Mouse (Mus musculus) G1E (cell line): ENCODE measurements around the gene Mmel1. TPM values are rescaled to one million over a fixed set of nuclear protein-coding genes. Genes with fewer than 3 reads are reported as not detected.
A peak's percentile ranks its signal among the peaks of the same experiment; 100 is the strongest.

ENCODE experiments used
- ATAC-seq: 2 replicates; pipeline ENCODE4 v1.8.0; 2016; ENCODE audit warnings: mild to moderate bottlenecking; ENCODE audit not compliant: insufficient number of reproducible peaks, poor library complexity, low FRiP score, severe bottlenecking; ENCODE audit errors: extremely low read depth
- DNase-seq: peaks from one replicate; pipeline ENCODE4 v3.0.0; 2012; ENCODE audit warnings: low spot score
- H3K27me3 ChIP-seq: 2 replicates; pipeline ENCODE4 v1.6.1; 2012; ENCODE audit warnings: mild to moderate bottlenecking, low read length, inconsistent platforms; ENCODE audit not compliant: insufficient read depth
- H3K36me3 ChIP-seq: replicated peaks from 2 replicates; pipeline ENCODE3; 2012; ENCODE audit warnings: mild to moderate bottlenecking, inconsistent platforms
- H3K4me1 ChIP-seq: 2 replicates; pipeline ENCODE4 v1.6.1; 2012; ENCODE audit warnings: low read depth, low read length, inconsistent platforms, mixed read lengths; ENCODE audit not compliant: insufficient read depth
- H3K4me3 ChIP-seq: 2 replicates; pipeline ENCODE4 v1.5.1; 2012; ENCODE audit warnings: low read depth, mild to moderate bottlenecking, inconsistent platforms, low read length, moderate library complexity, mixed read lengths
- H3K9me3 ChIP-seq: replicated peaks from 2 replicates; pipeline ENCODE4 v1.6.1; 2012; ENCODE audit warnings: inconsistent platforms
- CTCF ChIP-seq: IDR thresholded peaks from 2 replicates; pipeline ENCODE4 v1.5.1; 2012; ENCODE audit warnings: low read depth, low read length, inconsistent platforms, mixed read lengths
- GATA1 ChIP-seq: IDR thresholded peaks from 2 replicates; pipeline ENCODE4 v1.6.1; 2012; ENCODE audit warnings: borderline replicate concordance, low read length, inconsistent platforms, mixed read lengths
- GATA2 ChIP-seq: IDR thresholded peaks from 2 replicates; pipeline ENCODE4 v1.6.1; 2012; ENCODE audit warnings: low read depth, low read length, inconsistent platforms, borderline replicate concordance
- POLR2AphosphoS5 ChIP-seq: IDR thresholded peaks from 2 replicates; pipeline ENCODE4 v1.6.1; 2012; ENCODE audit warnings: low read depth, low read length, inconsistent platforms; ENCODE audit not compliant: insufficient replicate concordance
- TAL1 ChIP-seq: conservative IDR thresholded peaks from 2 replicates; pipeline ENCODE4 v1.6.1; 2012; ENCODE audit warnings: low read depth, low read length, inconsistent platforms, mixed read lengths
- polyA plus RNA-seq: library from polyadenylated mRNA; stranded (reverse); fragments of >175 nt; gene quantifications from 2 replicates; pipeline ENCODE4 v1.2.3, GENCODE M21; 2012
- total RNA-seq, 2 experiments: library from RNA; stranded (forward) in 1 of 2; stranded (reverse) in 1 of 2; fragments of 200-1000 nt in 1 of 2; fragments of >200 nt in 1 of 2; fragmentation: Nextera tagmentation in 1 of 2; gene quantifications; 2 replicates each; pipeline ENCODE4 v1.2.3; 2014 to 2017

Mmel1 gene
- total and polyA plus RNA-seq, 3 experiments = 0.03 to 0.22 TPM; not detected in 1

DNA sequence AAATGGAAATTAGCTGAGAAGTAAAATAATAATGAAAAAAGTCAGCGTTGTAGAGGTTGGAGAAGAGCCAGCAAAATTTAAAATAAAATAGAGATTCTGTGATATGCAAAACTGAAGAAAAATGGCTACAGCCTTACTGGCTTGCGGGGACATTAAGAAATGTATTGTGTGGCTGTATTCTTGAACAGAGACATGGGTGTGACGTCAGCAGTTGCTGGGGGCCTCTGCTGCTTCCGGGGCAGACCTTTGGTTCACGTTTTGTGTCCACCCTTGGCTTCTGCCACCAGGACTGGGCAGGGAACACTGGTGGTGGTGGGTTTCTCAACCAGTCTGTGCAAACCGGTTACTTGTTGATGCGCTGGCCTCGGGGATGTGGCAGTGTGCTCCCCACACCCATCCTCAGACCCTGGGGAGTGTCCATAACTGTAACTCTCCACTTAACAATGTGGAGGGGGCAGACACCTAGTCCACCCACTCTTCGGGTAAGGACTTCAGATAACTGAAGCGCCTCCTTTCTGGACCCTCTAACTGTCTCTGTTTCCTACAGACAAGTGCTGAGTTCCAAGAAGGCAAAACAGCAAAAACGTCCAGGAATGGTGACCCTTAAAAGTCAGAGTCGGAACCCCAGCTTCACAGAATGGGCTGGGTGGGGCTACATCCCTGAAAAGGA, 14.6 kb upstream of the Mmel1 start:
- TF ChIP-seq CTCF = no peak
- no peak for TF ChIP-seq TAL1
- TF ChIP-seq GATA1 = no peak
- no peak for TF ChIP-seq POLR2AphosphoS5
- TF ChIP-seq GATA2 = no peak
- peaks cover 7% of the 10 kb centered on the region for H3K27me3 ChIP-seq

DNA sequence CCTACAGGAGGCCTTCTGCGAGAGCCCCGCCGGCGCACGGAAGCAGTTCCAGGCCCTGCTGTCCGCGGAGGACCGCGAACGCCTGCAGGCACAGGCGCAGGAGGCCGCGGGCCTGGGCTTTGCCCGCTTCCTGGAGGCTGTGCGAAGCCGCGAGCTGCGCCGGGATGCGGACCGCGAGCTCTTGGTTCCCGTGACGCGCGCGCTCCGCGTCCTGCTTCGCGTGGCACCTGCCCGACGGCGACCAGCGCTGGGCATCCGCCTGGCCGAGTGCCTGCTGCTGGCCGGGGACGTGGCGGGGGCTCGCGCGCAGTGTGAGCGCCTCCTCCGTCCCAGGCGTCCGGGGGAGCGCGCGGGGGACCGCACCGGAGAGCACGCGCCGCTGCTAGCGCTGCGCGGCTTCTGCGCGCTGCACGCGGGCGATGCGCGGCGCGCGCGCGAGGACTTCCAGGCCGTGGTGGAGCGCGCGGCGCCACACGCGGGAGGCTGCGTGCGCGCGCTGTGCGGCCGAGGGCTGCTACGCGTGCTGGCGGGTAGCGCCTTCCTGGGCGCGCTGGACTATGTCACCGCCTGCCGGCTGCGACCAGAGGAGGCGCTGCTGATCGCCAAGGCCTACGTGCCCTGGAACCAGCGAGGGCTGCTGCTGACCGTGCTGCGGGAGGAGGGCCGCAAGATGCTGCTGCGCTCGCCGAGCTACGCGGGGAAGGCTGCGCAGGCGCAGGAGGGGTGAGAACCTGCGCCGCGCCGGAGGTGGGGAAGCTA, 13.5 kb upstream of the Mmel1 start:
- DNase-seq = no peak
- Histone ChIP-seq H3K4me1 (no peaks in the 10 kb centered on the region), H3K4me3 (peak overlapping the region; percentile 23; the same call in 1 of the 2 replicates), H3K27me3 (peaks cover 16% of the 10 kb centered on the region), H3K36me3 (no peaks in the 10 kb centered on the region), H3K9me3 (peaks cover 12% of the 10 kb centered on the region)
- TF ChIP-seq CTCF (no peak), GATA2 (no peak), POLR2AphosphoS5 (no peak), TAL1 (no peak), GATA1 (no peak)
- ATAC-seq = no peak

More for the DNA sequence above, 14.6 kb upstream of the Mmel1 start:
- DNase-seq (no peak), ATAC-seq (no peak)
- Histone ChIP-seq H3K4me1 (no peaks in the 10 kb centered on the region), H3K4me3 (no peak overlapping the region), H3K36me3 (no peaks in the 10 kb centered on the region), H3K9me3 (peaks cover 12% of the 10 kb centered on the region)

DNA sequence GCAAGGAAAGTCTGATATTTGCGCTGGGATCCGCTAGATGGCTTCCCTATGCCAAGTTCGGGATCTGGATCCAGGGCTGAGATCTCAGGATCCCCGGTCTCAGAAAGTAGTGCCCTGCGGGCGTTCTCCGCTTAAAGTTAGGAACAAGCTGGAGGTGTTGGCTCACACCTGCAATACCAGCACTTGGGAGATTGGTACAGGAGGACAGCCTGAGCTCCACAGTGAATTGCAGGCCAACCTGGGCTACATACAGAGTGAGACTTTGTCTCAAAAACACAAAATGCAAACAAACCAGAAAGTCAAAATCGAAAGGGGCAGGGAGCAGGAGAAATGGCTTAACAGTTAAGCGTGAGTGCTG, 12.9 kb upstream of the Mmel1 start:
- Histone ChIP-seq H3K4me1 (no peaks in the 10 kb centered on the region; the same call in 1 of the 2 replicates), H3K4me3 (no peak overlapping the region; the same call in 1 of the 2 replicates)
- no peak for ATAC-seq

DNA sequence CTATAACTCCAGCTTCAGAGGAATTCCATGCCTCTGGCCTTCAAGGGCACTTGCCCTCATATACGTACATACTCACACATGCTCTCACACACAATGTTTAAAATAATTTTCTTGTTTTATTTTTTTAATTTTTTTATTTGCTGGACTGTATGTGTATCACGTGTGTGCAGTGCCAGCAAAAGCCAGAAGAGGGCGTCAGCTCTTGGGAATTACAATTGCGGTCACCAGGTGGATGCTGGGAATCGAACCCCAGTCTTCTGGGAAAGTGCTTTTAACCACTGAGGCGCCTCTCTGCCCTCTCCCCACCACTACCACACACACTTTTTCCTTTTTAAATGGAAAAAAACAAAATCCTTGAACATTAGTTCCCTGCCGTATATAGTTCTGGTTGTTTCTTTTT, 12.5 kb upstream of the Mmel1 start:
- no peak for DNase-seq
- no peak for TF ChIP-seq CTCF
- no peak for TF ChIP-seq TAL1
- no peak for TF ChIP-seq GATA1
- no peak for TF ChIP-seq GATA2
- no peak for TF ChIP-seq POLR2AphosphoS5
- no peak for ATAC-seq
- Histone ChIP-seq H3K27me3 (peaks cover 24% of the 10 kb centered on the region), H3K36me3 (no peaks in the 10 kb centered on the region), H3K4me3 (no peak overlapping the region), H3K9me3 (peaks cover 12% of the 10 kb centered on the region), H3K4me1 (no peaks in the 10 kb centered on the region; the same call in 1 of the 2 replicates)

More for the DNA sequence above, 12.9 kb upstream of the Mmel1 start:
- H3K9me3 ChIP-seq = peaks cover 12% of the 10 kb centered on the region
- no peak for DNase-seq
- peaks cover 20% of the 10 kb centered on the region for H3K27me3 ChIP-seq
- TF ChIP-seq CTCF = no peak
- no peak for TF ChIP-seq TAL1
- TF ChIP-seq GATA2 = no peak
- TF ChIP-seq POLR2AphosphoS5 = no peak
- no peak for TF ChIP-seq GATA1
- no peaks in the 10 kb centered on the region for H3K36me3 ChIP-seq

DNA sequence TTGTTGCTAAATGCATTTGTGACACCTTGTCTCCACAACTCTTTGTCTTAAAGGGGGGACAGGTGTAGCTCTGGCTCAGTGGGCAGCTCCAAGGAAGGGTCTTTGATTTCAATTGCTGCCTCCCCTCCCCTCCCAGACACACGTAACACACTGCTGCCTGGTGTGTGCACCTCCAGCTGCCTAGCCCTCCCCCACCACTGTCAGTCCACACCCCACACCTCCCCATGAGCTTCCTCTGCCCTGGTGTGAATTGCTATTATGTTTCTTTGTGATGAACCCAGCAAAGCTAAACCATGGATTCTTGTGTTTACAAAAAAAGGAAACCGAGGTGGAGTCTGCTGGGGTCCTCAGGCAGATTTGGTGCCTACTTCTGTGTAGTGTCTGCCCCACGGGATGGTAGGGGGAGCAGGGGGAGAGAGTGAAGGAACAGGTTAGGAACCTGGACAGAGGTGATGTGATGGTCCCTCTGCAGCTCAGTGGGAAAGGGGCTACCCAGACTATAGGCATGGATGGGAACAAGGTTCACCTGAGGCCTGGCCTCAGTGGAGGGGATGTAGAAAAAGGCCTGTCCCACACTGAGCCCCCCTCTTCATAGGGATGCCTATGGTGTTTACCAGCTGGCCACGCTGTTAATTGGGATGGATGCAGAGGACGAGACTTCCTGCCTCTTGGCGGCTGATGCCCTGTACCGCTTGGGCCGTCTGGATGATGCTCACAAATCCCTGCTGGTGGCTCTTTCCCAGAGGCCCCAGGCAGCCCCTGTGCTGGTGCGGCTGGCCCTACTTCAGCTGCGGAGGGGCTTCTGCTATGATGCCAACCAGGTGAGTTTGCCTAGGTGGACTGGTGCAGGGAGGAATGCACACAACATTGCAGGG, 11.8 kb upstream of the Mmel1 start:
- Histone ChIP-seq H3K36me3 (no peaks in the 10 kb centered on the region), H3K27me3 (peaks cover 27% of the 10 kb centered on the region), H3K4me1 (no peaks in the 10 kb centered on the region; the same call in 1 of the 2 replicates), H3K4me3 (no peak overlapping the region), H3K9me3 (peaks cover 12% of the 10 kb centered on the region)
- TF ChIP-seq POLR2AphosphoS5 = no peak
- no peak for TF ChIP-seq GATA1
- TF ChIP-seq GATA2 = no peak
- no peak for TF ChIP-seq TAL1
- TF ChIP-seq CTCF = no peak
- DNase-seq = no peak
- ATAC-seq = no peak

DNA sequence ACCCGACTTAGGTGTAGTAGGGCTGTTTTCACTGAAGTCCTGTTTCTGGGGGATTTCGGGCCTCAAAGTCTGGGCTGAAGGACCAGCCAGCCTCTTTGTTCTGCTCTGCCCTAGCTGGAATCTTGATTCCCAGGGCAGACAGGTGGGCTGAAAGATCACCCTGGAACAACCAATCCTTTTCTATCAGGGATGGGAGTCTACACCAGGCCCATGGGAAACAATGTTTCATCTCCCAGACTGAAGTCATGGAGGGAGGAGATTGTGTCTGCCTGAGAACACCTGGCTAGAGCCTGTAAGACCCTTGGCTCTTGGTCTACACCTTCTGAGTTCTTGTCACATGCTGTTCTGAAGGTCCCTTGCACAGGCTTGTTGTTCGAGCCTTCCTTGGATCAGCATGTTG, 10.8 kb upstream of the Mmel1 start:
- ATAC-seq (no peak), DNase-seq (no peak)
- no peaks in the 10 kb centered on the region for H3K36me3 ChIP-seq
- TF ChIP-seq GATA2 = no peak
- no peak for TF ChIP-seq GATA1
- no peak for TF ChIP-seq CTCF
- no peak for TF ChIP-seq TAL1
- no peak for TF ChIP-seq POLR2AphosphoS5
- H3K27me3 ChIP-seq = peaks cover 27% of the 10 kb centered on the region
- H3K4me1 ChIP-seq = peaks cover 3% of the 10 kb centered on the region
- H3K9me3 ChIP-seq = peaks cover 12% of the 10 kb centered on the region
- H3K4me3 ChIP-seq = no peak overlapping the region
